Mouse (Mus musculus): ENCODE results near the gene Il12rb1. TPM values are rescaled to one million over a fixed set of nuclear protein-coding genes. Genes with fewer than 3 reads are reported as not detected.
A peak's percentile ranks its signal among the peaks of the same experiment; 100 is the strongest.
"Not testable (repeated sequence)": the region's sequence is repeated elsewhere in the genome, so short reads cannot be mapped to it uniquely, and the experiment has no call there.

Gene Il12rb1
- polyA plus RNA-seq, 1 experiment from 2014 or later = 0.06 TPM

- H3K4me2 ChIP-seq (replicated peaks); H3K4me3 ChIP-seq; H3K27ac ChIP-seq; H3K36me3 ChIP-seq; H3K4me1 ChIP-seq; ATAC-seq (ENCODE audit: low FRiP score, low read depth): not testable (repeated sequence)
- Histone ChIP-seq H3K9ac (peak overlapping the region; percentile 32; the same call in 1 of the 2 replicates), H3K9me3 (peaks cover 14% of the 10 kb centered on the region), H3K27me3 (peaks cover 27% of the 10 kb centered on the region)
- 83% methylated on average over 3 of the region's 3 CpGs for WGBS
Observed at GRCm38 (mm10) chr8:70822594-70822993, 14.3 kb downstream of the Il12rb1 start.

- WGBS = 83% methylated on average over 7 of the region's 7 CpGs
- H3K27ac ChIP-seq = no peak overlapping the region
Observed at GRCm38 (mm10) chr8:70823802-70824201, 15.6 kb downstream of the Il12rb1 start.

GRCm38 (mm10) chr8:70825816-70826215, 17.6 kb downstream of the Il12rb1 start:
- Histone ChIP-seq H3K9me3 (0 out of 2 replicates have a peak, but pooled peaks cover 3% of the 10 kb centered on the region), H3K27me3 (peaks cover 8% of the 10 kb centered on the region), H3K27ac (no peak overlapping the region), H3K4me2 (replicated peaks) (no peak overlapping the region), H3K9ac (no peak overlapping the region), H3K36me3 (no peaks in the 10 kb centered on the region), H3K4me3 (no peak overlapping the region), H3K4me1 (no peaks in the 10 kb centered on the region)
- WGBS = 81% methylated on average over 8 of the region's 8 CpGs
- peak; percentile 28; the same call in 1 of the 2 replicates for ATAC-seq (ENCODE audit: low FRiP score, low read depth)

More at GRCm38 (mm10) chr8:70823802-70824201, 15.6 kb downstream of the Il12rb1 start:
- no peak for ATAC-seq (ENCODE audit: low FRiP score, low read depth)
- H3K36me3 ChIP-seq = no peaks in the 10 kb centered on the region
- H3K4me2 ChIP-seq (replicated peaks) = no peak overlapping the region
- H3K9me3 ChIP-seq = peaks cover 8% of the 10 kb centered on the region
- no peak overlapping the region for H3K4me3 ChIP-seq
- peaks cover 5% of the 10 kb centered on the region; the same call in 1 of the 2 replicates for H3K4me1 ChIP-seq
- peaks cover 27% of the 10 kb centered on the region for H3K27me3 ChIP-seq
- no peak overlapping the region for H3K9ac ChIP-seq

- Histone ChIP-seq H3K36me3 (no peaks in the 10 kb centered on the region), H3K9ac (no peak overlapping the region), H3K9me3 (0 out of 2 replicates have a peak, but pooled peaks cover 3% of the 10 kb centered on the region), H3K27me3 (0 out of 2 replicates have a peak, but pooled peaks cover 2% of the 10 kb centered on the region), H3K4me1 (no peaks in the 10 kb centered on the region), H3K4me3 (no peak overlapping the region), H3K27ac (no peak overlapping the region), H3K4me2 (replicated peaks) (no peak overlapping the region)
- ATAC-seq (ENCODE audit: low FRiP score, low read depth) = no peak
- WGBS = 96% methylated on average over 2 of the region's 2 CpGs
Observed at GRCm38 (mm10) chr8:70827010-70827409, 18.8 kb downstream of the Il12rb1 start.

- no peak overlapping the region for H3K4me3 ChIP-seq
- ATAC-seq (ENCODE audit: low FRiP score, low read depth) = no peak
- no peak overlapping the region for H3K9ac ChIP-seq
- H3K4me2 ChIP-seq (replicated peaks) = no peak overlapping the region
- H3K4me1 ChIP-seq = peaks cover under 1% of the 10 kb centered on the region; the same call in 1 of the 2 replicates
- WGBS = 90% methylated on average over 1 of the region's 1 CpGs
- 0 out of 2 replicates have a peak, but pooled peaks cover 3% of the 10 kb centered on the region for H3K9me3 ChIP-seq
- H3K36me3 ChIP-seq = no peaks in the 10 kb centered on the region
- H3K27ac ChIP-seq = no peak overlapping the region
- 0 out of 2 replicates have a peak, but pooled peaks cover under 1% of the 10 kb centered on the region for H3K27me3 ChIP-seq
Observed at GRCm38 (mm10) chr8:70827796-70828195, 19.5 kb downstream of the Il12rb1 start.

GRCm38 (mm10) chr8:70831517-70831916, 23.3 kb downstream of the Il12rb1 start:
- ATAC-seq (ENCODE audit: low FRiP score, low read depth) = no peak
- no peak overlapping the region for H3K4me3 ChIP-seq
- WGBS = 86% methylated on average over 8 of the region's 8 CpGs
- no peaks in the 10 kb centered on the region for H3K27me3 ChIP-seq
- H3K9me3 ChIP-seq = 0 out of 2 replicates have a peak, but pooled peaks cover 3% of the 10 kb centered on the region
- H3K36me3 ChIP-seq = peaks cover 12% of the 10 kb centered on the region
- no peak overlapping the region for H3K9ac ChIP-seq
- peaks cover 10% of the 10 kb centered on the region for H3K4me1 ChIP-seq
- no peak overlapping the region for H3K27ac ChIP-seq
- H3K4me2 ChIP-seq (replicated peaks) = no peak overlapping the region

- WGBS = 72% methylated on average over 11 of the region's 11 CpGs
- no peak overlapping the region for H3K27ac ChIP-seq
Observed at GRCm38 (mm10) chr8:70832371-70832770, 24.1 kb downstream of the Il12rb1 start.

GRCm38 (mm10) chr8:70833018-70833482, 24.8 kb downstream of the Il12rb1 start:
- Histone ChIP-seq H3K4me2 (replicated peaks) (no peak overlapping the region), H3K27ac (no peak overlapping the region), H3K4me1 (peaks cover 10% of the 10 kb centered on the region), H3K27me3 (no peaks in the 10 kb centered on the region), H3K4me3 (no peak overlapping the region), H3K36me3 (peaks cover 12% of the 10 kb centered on the region), H3K9me3 (no peaks in the 10 kb centered on the region), H3K9ac (peak overlapping the region; percentile 31)
- ATAC-seq (ENCODE audit: low FRiP score, low read depth) = no peak
- 52% methylated on average over 9 of the region's 9 CpGs for WGBS

More at GRCm38 (mm10) chr8:70832371-70832770, 24.1 kb downstream of the Il12rb1 start:
- ATAC-seq (ENCODE audit: low FRiP score, low read depth) = no peak
- Histone ChIP-seq H3K4me1 (peaks cover 10% of the 10 kb centered on the region), H3K9ac (no peak overlapping the region), H3K36me3 (peaks cover 12% of the 10 kb centered on the region), H3K4me2 (replicated peaks) (no peak overlapping the region), H3K4me3 (no peak overlapping the region), H3K27me3 (no peaks in the 10 kb centered on the region), H3K9me3 (no peaks in the 10 kb centered on the region)

GRCm38 (mm10) chr8:70833520-70833919, 25.3 kb downstream of the Il12rb1 start:
- H3K9ac ChIP-seq = no peak overlapping the region
- H3K4me3 ChIP-seq = no peak overlapping the region
- H3K4me2 ChIP-seq (replicated peaks) = no peak overlapping the region
- H3K27me3 ChIP-seq = no peaks in the 10 kb centered on the region
- H3K36me3 ChIP-seq = peaks cover 12% of the 10 kb centered on the region
- no peak for ATAC-seq (ENCODE audit: low FRiP score, low read depth)
- peaks cover 12% of the 10 kb centered on the region for H3K4me1 ChIP-seq
- no peak overlapping the region for H3K27ac ChIP-seq
- WGBS = 56% methylated on average over 15 of the region's 15 CpGs
- no peaks in the 10 kb centered on the region for H3K9me3 ChIP-seq

- Histone ChIP-seq H3K27ac (no peak overlapping the region), H3K4me1 (peaks cover 15% of the 10 kb centered on the region), H3K9ac (no peak overlapping the region), H3K4me2 (replicated peaks) (no peak overlapping the region), H3K27me3 (no peaks in the 10 kb centered on the region), H3K36me3 (peaks cover 12% of the 10 kb centered on the region), H3K4me3 (no peak overlapping the region), H3K9me3 (no peaks in the 10 kb centered on the region)
- 93% methylated on average over 3 of the region's 3 CpGs for WGBS
- no peak for ATAC-seq (ENCODE audit: low FRiP score, low read depth)
Observed at GRCm38 (mm10) chr8:70834071-70834470, 25.8 kb downstream of the Il12rb1 start.

GRCm38 (mm10) chr8:70836666-70837065, 28.4 kb downstream of the Il12rb1 start:
- H3K9ac ChIP-seq = no peak overlapping the region
- peaks cover 29% of the 10 kb centered on the region for H3K4me1 ChIP-seq
- no peaks in the 10 kb centered on the region for H3K9me3 ChIP-seq
- 89% methylated on average over 12 of the region's 12 CpGs for WGBS
- no peak overlapping the region for H3K27ac ChIP-seq
- no peak overlapping the region for H3K4me2 ChIP-seq (replicated peaks)
- no peak for ATAC-seq (ENCODE audit: low FRiP score, low read depth)
- no peaks in the 10 kb centered on the region for H3K27me3 ChIP-seq
- H3K4me3 ChIP-seq = no peak overlapping the region
- peaks cover 12% of the 10 kb centered on the region for H3K36me3 ChIP-seq

- Histone ChIP-seq H3K27me3 (no peaks in the 10 kb centered on the region), H3K36me3 (peaks cover 12% of the 10 kb centered on the region), H3K9ac (peak overlapping the region; percentile 83), H3K4me3 (peak overlapping the region; percentile 70), H3K4me1 (peaks cover 18% of the 10 kb centered on the region), H3K9me3 (no peaks in the 10 kb centered on the region), H3K4me2 (replicated peaks) (peak overlapping the region; percentile 87), H3K27ac (peak overlapping the region; percentile 82)
- ATAC-seq (ENCODE audit: low FRiP score, low read depth) = peak; percentile 26
- 2% methylated on average over 65 of the region's 66 CpGs for whole genome bisulfite sequencing
Observed at GRCm38 (mm10) chr8:70838654-70839407, 30.6 kb downstream of the Il12rb1 start.

Data from limb, embryonic 13.5 days (tissue).